Mouse (Mus musculus) brown adipose tissue, adult 24 weeks (tissue): ENCODE measurements around the gene Hs6st2. TPM values are rescaled to one million over a fixed set of nuclear protein-coding genes. Genes with fewer than 3 reads are reported as not detected.
A peak's percentile ranks its signal among the peaks of the same experiment; 100 is the strongest.

Experiments used
- H3K27ac ChIP-seq: fragments of 200-500 bp; replicated peaks from 2 replicates; pipeline ENCODE4 v1.5.1; 2012; ENCODE audit warnings: low read depth, mild to moderate bottlenecking, low read length
- H3K4me1 ChIP-seq: fragments of 200-500 bp; 2 replicates; pipeline ENCODE4 v1.6.1; 2012; ENCODE audit warnings: low read length, mixed read lengths; ENCODE audit not compliant: control insufficient read depth, insufficient read depth, insufficient read length
- H3K4me3 ChIP-seq: fragments of 200-500 bp; 2 replicates; pipeline ENCODE4 v1.5.1; 2012; ENCODE audit warnings: low read depth, mild to moderate bottlenecking, low read length, moderate library complexity; ENCODE audit not compliant: insufficient read depth
- polyA plus RNA-seq: library from polyadenylated mRNA; stranded (reverse); fragments of >200 nt; gene quantifications from 2 replicates; pipeline ENCODE4 v1.2.4, GENCODE M21; 2012; ENCODE audit not compliant: missing spikeins, insufficient read depth, insufficient read length

Gene Hs6st2
- polyA plus RNA-seq, 1 experiment, result not detected

DNA sequence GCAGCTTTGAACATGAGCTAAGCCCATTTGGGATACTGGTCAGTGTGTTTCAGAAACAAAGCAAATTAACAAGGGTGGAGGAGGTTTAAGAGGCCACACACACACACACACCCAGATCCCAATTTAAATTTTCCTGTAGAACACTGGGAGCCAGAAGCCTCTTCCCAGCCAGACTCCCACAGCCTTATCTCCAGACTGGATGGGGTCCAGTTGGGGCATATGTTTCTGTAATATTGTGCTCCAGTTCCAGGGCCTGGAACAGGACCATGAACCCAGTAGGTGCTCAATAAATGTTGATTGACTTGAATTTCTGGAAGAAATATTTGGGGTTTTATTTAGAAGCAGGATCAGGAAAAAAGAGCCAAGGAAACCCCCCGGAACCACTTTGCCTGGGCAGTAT is 176.0 kb downstream of the Hs6st2 start:
- Histone ChIP-seq H3K27ac (peak overlapping the region; percentile 45), H3K4me3 (no peak overlapping the region), H3K4me1 (peaks cover 5% of the 10 kb centered on the region)

DNA sequence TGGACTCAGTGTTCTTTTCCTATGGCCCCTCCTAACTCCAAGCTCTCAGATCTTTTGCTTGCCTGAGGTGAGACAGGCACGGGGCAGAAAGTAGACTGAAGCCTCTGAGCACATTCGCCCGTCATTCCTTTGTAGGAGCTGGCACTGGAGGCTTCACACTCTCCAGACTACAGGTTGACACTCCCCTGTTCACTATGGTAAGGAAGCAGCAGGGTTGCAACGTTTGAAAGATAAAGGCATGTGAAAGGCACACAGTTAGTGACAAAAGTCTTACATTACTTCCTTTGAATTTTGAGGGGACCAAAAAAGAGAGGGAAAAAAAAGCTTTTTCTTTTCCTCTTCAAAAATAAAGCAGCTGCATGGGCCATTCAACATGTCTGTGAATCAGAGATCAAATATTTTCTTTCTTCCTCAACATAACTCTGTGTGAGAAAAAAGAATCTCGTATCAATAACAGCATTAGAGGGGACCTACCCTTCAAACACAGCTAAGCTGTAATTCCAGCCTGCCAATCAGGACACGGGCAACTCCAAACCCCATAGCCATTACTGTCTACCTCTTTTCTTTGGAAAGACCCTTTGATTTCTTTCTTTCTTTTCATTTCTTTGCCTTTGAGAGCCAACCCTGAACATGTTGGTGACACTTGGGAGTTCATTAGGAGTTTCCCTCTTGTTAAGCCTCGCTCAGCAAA is 177.7 kb downstream of the Hs6st2 start:
- peaks cover 5% of the 10 kb centered on the region for H3K4me1 ChIP-seq
- H3K27ac ChIP-seq, result no peak overlapping the region
- H3K4me3 ChIP-seq, result no peak overlapping the region

DNA sequence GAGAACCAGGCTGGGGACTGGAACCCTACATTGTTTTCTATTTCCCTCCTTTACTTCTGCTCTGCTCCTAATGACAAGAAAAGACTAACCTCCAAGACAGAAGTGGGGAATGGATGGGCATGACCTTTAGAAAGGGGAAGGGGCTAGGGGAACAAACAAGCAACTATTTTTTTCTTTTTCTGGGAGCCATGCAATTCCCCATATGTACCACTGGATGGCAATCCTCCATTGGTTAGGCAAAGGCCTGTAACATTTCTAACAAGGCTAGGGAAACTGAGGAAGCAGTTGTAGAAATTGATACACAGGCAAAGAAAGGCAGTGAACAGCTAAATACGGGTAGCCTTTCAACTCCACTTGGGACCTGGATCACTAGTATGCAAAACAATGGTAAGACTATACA is 183.8 kb downstream of the Hs6st2 start:
- H3K4me1 ChIP-seq, result no peaks in the 10 kb centered on the region

DNA sequence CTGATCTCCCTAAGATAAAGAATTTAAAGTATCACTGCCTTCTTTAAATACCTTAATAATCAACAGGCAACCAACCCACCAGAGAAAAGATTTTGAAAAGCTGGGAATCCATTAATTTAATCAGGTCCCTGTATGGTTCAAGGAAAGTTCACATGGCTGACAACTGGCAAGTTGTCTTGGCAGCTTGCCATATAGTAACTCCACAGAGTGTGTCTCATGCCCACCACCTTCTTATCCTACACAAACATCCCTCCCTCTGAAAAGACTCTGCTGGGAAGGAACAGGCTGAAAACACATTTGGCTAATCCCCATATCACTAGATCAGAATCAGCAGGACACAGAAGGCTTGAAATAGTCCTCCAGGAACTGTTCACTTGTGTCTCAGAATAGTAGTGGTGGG is 193.3 kb downstream of the Hs6st2 start:
- Histone ChIP-seq H3K4me3 (no peak overlapping the region), H3K27ac (no peak overlapping the region), H3K4me1 (no peaks in the 10 kb centered on the region)

More for the DNA sequence above, 183.8 kb downstream of the Hs6st2 start:
- Histone ChIP-seq H3K27ac (no peak overlapping the region), H3K4me3 (no peak overlapping the region)

DNA sequence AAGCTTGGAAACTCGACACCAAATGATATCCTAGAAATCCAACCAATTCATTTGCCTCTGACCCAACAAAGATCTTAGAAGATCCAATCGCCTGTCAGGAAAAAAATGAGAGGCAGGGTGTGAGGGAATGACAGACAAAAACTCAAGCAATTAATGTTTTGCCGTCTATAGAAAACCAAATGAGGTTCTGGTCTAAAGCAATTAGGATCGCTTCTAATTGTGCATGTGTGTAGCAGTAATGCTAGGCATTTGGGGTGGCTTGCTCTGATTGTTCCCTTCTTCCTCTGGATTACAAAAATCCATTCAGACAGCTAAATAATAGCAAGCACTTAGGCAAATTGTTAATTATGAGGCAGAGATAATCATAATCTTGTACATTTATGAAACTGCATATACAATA is 212.2 kb downstream of the Hs6st2 start:
- Histone ChIP-seq H3K4me3 (no peak overlapping the region), H3K4me1 (no peaks in the 10 kb centered on the region), H3K27ac (no peak overlapping the region)

DNA sequence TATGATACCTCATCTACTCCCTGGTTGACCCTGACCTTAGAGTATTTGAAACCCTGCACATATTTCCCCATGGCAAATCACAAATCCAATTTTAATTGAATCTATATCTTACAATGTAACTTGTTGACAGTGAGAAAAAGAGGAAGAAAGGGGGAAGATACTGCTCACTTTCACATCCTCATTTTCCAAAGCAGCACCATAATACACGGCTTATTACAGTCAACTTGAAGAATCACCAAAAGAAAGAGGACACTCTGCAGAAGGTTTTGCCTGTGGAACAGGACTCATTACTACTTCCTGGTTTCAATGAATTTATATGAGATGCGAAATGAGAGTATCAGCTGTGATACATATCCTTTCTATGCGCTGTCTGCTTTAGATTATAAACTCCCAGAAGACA is 220.2 kb downstream of the Hs6st2 start:
- Histone ChIP-seq H3K27ac (no peak overlapping the region), H3K4me3 (no peak overlapping the region)

DNA sequence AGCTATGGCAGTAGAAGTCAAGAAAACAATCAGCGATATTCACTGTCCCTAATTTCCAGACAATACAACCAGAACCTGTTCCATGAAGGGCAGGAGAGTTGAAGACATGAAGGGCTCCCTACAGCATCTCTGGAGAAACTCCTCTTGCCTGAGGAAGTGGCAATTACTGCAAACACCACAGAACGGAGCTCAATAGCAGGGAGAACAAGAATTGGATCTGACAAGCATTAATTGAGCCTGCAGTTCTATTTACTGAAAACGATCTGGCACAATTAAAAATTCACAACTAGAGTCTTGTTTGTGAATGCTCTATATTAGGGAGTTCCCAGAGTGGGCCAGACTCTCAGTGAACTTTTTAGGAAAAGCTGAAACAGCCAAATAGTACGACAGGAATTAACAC is 238.3 kb downstream of the Hs6st2 start:
- Histone ChIP-seq H3K4me3 (no peak overlapping the region), H3K4me1 (no peaks in the 10 kb centered on the region), H3K27ac (no peak overlapping the region)

More for the DNA sequence above, 220.2 kb downstream of the Hs6st2 start:
- H3K4me1 ChIP-seq, result no peaks in the 10 kb centered on the region

DNA sequence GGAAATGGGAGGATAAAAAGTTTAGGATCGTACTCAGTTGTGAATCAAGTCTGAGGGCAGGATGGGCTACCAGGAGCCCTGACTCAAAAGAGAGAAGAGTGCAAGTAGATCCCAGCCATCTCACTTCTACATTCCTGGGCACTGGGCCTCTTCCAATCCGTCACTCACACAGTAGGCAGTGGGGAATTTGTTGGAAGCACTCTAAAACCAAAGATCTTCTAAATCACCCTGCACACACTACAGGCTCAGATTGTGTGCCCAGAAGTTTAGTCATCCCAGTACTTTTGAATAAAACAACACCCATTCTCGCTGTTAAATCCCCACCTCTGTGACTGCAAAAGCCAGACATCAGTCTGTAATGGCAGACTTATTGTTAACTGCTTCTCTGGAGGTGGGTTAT is 249.9 kb downstream of the Hs6st2 start:
- H3K4me1 ChIP-seq, result no peaks in the 10 kb centered on the region
- H3K27ac ChIP-seq, result no peak overlapping the region
- no peak overlapping the region for H3K4me3 ChIP-seq

DNA sequence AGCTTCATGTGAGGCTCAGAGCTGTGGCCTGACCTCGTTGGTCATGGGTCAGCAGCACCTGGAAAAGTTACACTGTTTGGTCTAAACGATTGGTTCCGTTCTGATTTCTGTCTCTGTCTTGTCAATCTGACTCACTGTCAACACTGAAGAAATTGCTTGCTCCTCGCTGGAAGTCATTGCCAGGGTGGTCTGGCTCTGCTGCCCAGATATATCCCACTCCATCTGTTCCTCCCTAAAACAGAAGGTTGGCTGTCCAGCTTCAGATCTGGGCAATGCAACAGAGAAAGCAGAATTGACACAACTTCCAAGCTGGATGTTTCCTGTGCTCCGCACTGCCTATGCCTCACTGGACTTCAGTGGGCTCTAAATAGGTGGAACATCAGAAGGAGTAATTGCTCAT is 256.6 kb downstream of the Hs6st2 start:
- H3K4me3 ChIP-seq, result no peak overlapping the region
- no peaks in the 10 kb centered on the region for H3K4me1 ChIP-seq
- H3K27ac ChIP-seq, result no peak overlapping the region

DNA sequence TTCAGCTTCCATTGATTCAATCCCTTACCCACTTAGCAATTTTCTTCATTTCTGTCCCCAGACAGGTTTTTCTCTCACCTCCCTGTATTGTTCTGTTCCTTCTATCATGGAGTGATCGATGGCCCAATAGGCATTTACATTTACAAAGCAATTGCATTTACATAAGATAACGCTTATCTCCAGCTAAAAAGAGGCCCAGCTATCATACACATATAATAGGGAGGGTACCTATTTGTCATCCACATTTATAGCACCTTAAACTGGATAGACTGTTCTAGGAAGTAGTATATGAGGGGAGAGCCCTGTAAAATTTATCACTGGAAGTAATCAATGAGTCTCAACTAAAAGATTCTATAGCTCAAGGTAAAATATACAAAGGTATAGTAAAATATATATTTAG is 271.4 kb downstream of the Hs6st2 start:
- Histone ChIP-seq H3K4me1 (no peaks in the 10 kb centered on the region), H3K4me3 (no peak overlapping the region), H3K27ac (no peak overlapping the region)

DNA sequence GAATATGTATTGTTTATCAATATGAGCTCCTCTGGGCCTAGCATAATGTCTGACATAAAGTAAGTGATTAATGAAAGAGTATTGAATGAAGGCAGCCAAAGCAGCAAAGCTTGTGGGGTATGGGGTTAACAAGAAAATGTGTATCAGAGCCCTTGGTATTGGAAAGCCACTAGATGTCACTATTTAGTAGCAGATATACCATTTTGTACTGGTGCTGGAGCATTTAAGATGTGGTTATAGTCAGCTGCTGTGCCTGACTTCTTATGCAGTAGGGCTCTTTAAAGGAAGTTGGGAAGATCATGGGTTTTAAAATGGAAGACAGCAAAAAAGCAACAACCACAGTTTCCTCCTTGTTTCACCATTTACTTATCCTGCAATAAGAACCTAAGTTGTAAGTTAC is 284.2 kb downstream of the Hs6st2 start:
- Histone ChIP-seq H3K4me3 (no peak overlapping the region), H3K4me1 (no peaks in the 10 kb centered on the region), H3K27ac (no peak overlapping the region)

DNA sequence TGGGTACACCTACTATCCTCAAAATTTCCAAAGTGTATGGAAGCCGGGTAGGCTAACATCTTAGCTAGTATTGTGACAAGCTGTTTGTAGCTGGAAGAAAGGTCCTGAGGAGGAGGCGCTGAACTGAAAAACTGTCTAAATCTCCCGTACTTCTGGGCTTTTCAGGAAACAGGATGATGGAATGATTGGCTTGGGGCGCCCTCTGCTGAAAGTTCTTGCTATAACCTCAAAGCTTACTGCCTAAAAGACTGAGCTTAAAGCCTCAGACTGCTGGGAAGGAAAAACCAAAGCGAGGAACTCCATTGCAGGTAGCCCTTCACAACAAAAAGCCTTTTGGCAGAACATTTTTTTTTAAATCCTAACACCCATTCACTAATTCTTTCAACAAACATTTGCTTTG is 307.0 kb downstream of the Hs6st2 start:
- no peak overlapping the region for H3K27ac ChIP-seq

DNA sequence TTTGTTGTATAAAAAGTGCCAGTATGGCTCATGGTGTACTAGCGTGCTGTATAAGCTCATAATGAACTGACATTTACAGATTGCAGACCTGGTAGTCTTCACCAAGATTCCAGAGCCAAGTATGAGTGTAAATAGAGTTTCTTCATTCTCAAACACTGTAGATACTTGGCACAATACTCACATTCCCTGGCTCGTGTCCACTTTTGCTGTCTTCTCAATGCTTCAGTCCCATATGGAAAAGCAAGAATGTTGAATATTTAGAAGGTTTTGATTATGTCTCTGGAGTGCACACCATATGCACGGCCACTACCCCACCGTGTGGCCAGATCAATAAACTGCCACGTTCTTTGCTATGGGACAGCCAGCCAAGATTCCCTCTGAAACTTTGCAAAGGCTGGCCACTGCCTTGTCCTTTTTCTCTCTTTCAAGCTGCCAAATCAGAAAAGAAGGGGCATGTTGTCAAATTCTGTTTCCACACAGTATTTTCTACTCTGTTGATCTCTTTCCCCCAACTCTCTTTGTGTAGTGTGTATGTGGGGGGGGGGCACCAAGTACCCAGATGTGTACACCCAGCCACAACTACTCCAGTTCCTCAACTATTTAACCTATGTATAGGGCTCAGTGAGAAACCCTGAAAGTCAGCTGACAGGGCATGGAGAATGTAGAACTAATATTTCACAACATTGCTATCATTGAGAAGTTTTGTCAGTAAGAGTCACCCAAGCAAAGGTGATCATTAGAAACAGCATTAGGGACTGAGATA is 309.0 kb downstream of the Hs6st2 start:
- Histone ChIP-seq H3K4me1 (no peaks in the 10 kb centered on the region), H3K27ac (no peak overlapping the region), H3K4me3 (no peak overlapping the region)

More for the DNA sequence above, 307.0 kb downstream of the Hs6st2 start:
- no peaks in the 10 kb centered on the region for H3K4me1 ChIP-seq
- H3K4me3 ChIP-seq, result no peak overlapping the region

DNA sequence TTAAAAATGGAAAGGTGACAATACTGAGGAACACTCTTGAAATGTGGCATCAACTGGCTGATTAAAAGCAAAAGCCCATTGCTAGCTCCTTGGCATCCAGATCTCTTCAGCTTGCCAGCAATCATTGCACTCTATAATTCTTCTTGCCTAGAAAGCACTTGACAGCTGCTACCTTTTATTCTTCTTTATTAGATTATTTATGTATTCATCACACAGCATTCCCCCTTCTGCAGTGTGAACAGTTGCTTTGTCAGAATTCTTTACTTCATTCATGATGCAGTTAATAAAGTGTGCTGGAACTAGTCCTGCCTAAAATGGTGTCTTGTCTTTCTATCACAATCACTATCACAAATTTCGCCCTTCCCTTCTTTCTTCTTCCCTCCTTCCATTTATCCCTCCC is 332.0 kb downstream of the Hs6st2 start:
- no peak overlapping the region for H3K4me3 ChIP-seq
- no peak overlapping the region for H3K27ac ChIP-seq
- H3K4me1 ChIP-seq, result no peaks in the 10 kb centered on the region

DNA sequence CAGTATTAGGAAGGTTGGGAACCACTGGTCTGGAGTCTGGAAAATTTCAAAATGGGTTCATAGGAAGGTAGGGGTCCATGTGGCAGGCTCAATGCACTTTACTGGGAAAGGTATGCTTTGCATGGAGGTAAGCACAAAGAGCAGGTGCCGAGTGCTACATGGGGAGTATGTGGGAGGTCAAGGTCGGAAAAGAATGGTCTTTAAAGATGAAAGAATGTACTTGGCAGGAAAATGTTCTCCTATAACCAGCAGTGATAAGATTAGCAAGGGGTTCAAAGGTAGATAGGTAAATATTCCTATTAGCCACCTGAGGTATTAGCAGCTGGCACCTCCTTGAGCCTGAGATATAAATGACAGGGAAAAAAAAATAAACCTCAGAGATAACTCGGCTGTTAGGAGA is 338.1 kb downstream of the Hs6st2 start:
- Histone ChIP-seq H3K4me1 (no peaks in the 10 kb centered on the region), H3K4me3 (no peak overlapping the region), H3K27ac (no peak overlapping the region)
